Mouse (Mus musculus) embryonic stem cell, embryonic (primary cell): ENCODE measurements around the gene Ddr1.
"Not testable (repeated sequence)": the region's sequence is repeated elsewhere in the genome, so short reads cannot be mapped to it uniquely, and the experiment has no call there.

Source experiments
- CTCF ChIA-PET, 4 experiments: fragments of 300-600 bp in 2 of 4; fragments of 350-600 bp in 2 of 4; sonication (Branson Sonifier 250); formaldehyde crosslinking; loops; one replicate each; lab custom pipeline; 2022; ENCODE audit warnings: inconsistent platforms in 2 of 4; lab: Charles Lee
- POLR2A ChIA-PET, 4 experiments: fragments of 300-600 bp in 2 of 4; fragments of 350-600 bp in 2 of 4; sonication (Branson Sonifier 250); formaldehyde crosslinking; loops; one replicate each; lab custom pipeline; 2022; ENCODE audit warnings: antibody characterized with exemption in 4 of 4, inconsistent platforms in 1 of 4; lab: Charles Lee

Gene Ddr1

GRCm38 (mm10) chr17:35730112-35730511 lies 25.7 kb upstream of the Ddr1 start:
- CTCF ChIA-PET: interaction anchor here in 2 of 4 experiments (1.4 to 3.4 kb wide), 2 partner anchors 7 to 9 kb away, joined by 5 to 21 read pairs; no protein-coding TSS in a partner anchor
- POLR2A ChIA-PET: not testable (repeated sequence)

- CTCF ChIA-PET: interaction anchor here in 3 of 4 experiments (0.6 to 3.4 kb wide), 4 partner anchors 8 to 192 kb away, joined by 3 to 21 read pairs (median 11); no protein-coding TSS in a partner anchor
- POLR2A ChIA-PET: interaction anchor here in 2 of 4 experiments (0.6 to 1.2 kb wide), 2 partner anchors 96 to 162 kb away, joined by 3 to 9 read pairs; no protein-coding TSS in a partner anchor
Measured at GRCm38 (mm10) chr17:35728821-35729220, 24.4 kb upstream of the Ddr1 start.

- POLR2A ChIA-PET: interaction anchor here (0.6 to 3.8 kb wide), 11 partner anchors 8 to 167 kb away, joined by 3 to 29 read pairs (median 4); no protein-coding TSS in a partner anchor
- CTCF ChIA-PET: interaction anchor here (0.5 to 4.1 kb wide), 17 partner anchors 9 to 227 kb away, joined by 3 to 23 read pairs (median 7); partner anchors contain the start of gene Ddr1 (in 1 of the 4)
Measured at GRCm38 (mm10) chr17:35727471-35728205, 23.2 kb upstream of the Ddr1 start.

GRCm38 (mm10) chr17:35727028-35727427 lies 22.6 kb upstream of the Ddr1 start:
- ChIA-PET POLR2A (interaction anchor here (0.6 to 3.8 kb wide), 16 partner anchors 8 to 184 kb away, joined by 3 to 29 read pairs (median 4); partner anchors contain the start of genes Ddr1 (in 1 of the 4) and Sfta2 (in 1 of the 4)), CTCF (interaction anchor here (0.6 to 4.1 kb wide), 16 partner anchors 9 to 184 kb away, joined by 3 to 23 read pairs (median 6); partner anchors contain the start of gene Ddr1 (in 1 of the 4))

- ChIA-PET POLR2A (interaction anchor here in 3 of 4 experiments (0.5 to 3.8 kb wide), 10 partner anchors 10 to 242 kb away, joined by 3 to 29 read pairs (median 6); partner anchors contain the start of gene Ddr1 (in 1 of the 3)), CTCF (interaction anchor here (0.6 to 5.3 kb wide), 20 partner anchors 10 to 152 kb away, joined by 3 to 33 read pairs (median 4); partner anchors contain the start of gene Ddr1 (in 1 of the 4))
Measured at GRCm38 (mm10) chr17:35725286-35726232, 21.1 kb upstream of the Ddr1 start.

- ChIA-PET CTCF (interaction anchor here (0.6 to 5.3 kb wide), 17 partner anchors 10 to 163 kb away, joined by 3 to 33 read pairs (median 5); partner anchors contain the start of gene Ddr1 (in 1 of the 4)), POLR2A (interaction anchor here in 3 of 4 experiments (0.6 to 3.0 kb wide), 18 partner anchors 10 to 395 kb away, joined by 3 to 13 read pairs (median 4); partner anchors contain the start of gene Ddr1 (in 1 of the 3))
Measured at GRCm38 (mm10) chr17:35721676-35722075, 17.3 kb upstream of the Ddr1 start.

- CTCF ChIA-PET: interaction anchor here in 3 of 4 experiments (0.8 to 3.2 kb wide), 9 partner anchors 11 to 142 kb away, joined by 3 to 14 read pairs (median 3); no protein-coding TSS in a partner anchor
- POLR2A ChIA-PET: interaction anchor here (0.6 to 2.4 kb wide), 11 partner anchors 18 to 256 kb away, joined by 3 to 6 read pairs (median 3); partner anchors contain the start of gene Flot1 (in 1 of the 4)
Measured at GRCm38 (mm10) chr17:35720340-35720727, 15.9 kb upstream of the Ddr1 start.

- POLR2A ChIA-PET: interaction anchor here (0.5 to 1.7 kb wide), 18 partner anchors 8 to 256 kb away, joined by 3 to 5 read pairs (median 3); partner anchors contain the start of genes Ddr1 (in 1 of the 4), Flot1 (in 1 of the 4) and Mdc1 (in 1 of the 4)
- CTCF ChIA-PET: interaction anchor here (0.7 to 3.2 kb wide), 11 partner anchors 14 to 508 kb away, joined by 3 to 14 read pairs (median 4); no protein-coding TSS in a partner anchor
Measured at GRCm38 (mm10) chr17:35719616-35720339, 15.4 kb upstream of the Ddr1 start.

- ChIA-PET POLR2A (interaction anchor here in 1 of 4 experiments (1.2 kb wide), 1 partner anchor 43 kb away, joined by 3 read pairs; no protein-coding TSS in a partner anchor), CTCF (interaction anchor here in 1 of 4 experiments (0.5 kb wide), 1 partner anchor 82 kb away, joined by 8 read pairs; no protein-coding TSS in a partner anchor)
Measured at GRCm38 (mm10) chr17:35717080-35717479, 12.7 kb upstream of the Ddr1 start.

GRCm38 (mm10) chr17:35716114-35716513 lies 11.7 kb upstream of the Ddr1 start:
- POLR2A ChIA-PET: interaction anchor here in 2 of 4 experiments (0.6 to 1.0 kb wide), 3 partner anchors 10 to 15 kb away, joined by 3 to 4 read pairs (median 3); partner anchors contain the start of gene Ddr1 (in 1 of the 2)

GRCm38 (mm10) chr17:35710705-35711347 lies 6.4 kb upstream of the Ddr1 start:
- CTCF ChIA-PET: interaction anchor here in 2 of 4 experiments (0.5 to 2.6 kb wide), 4 partner anchors 16 to 165 kb away, joined by 3 to 13 read pairs (median 4); no protein-coding TSS in a partner anchor

More at GRCm38 (mm10) chr17:35716114-35716513, 11.7 kb upstream of the Ddr1 start:
- CTCF ChIA-PET: interaction anchor here in 1 of 4 experiments (0.7 kb wide), 1 partner anchor 11 kb away, joined by 4 read pairs; no protein-coding TSS in a partner anchor

GRCm38 (mm10) chr17:35708611-35709010 lies 4.2 kb upstream of the Ddr1 start:
- ChIA-PET CTCF (interaction anchor here in 2 of 4 experiments (0.8 to 1.1 kb wide), 6 partner anchors 14 to 288 kb away, joined by 3 to 4 read pairs (median 3); no protein-coding TSS in a partner anchor), POLR2A (interaction anchor here in 2 of 4 experiments (0.9 to 1.8 kb wide), 3 partner anchors 10 to 75 kb away, joined by 3 to 6 read pairs (median 5); no protein-coding TSS in a partner anchor)

More at GRCm38 (mm10) chr17:35710705-35711347, 6.4 kb upstream of the Ddr1 start:
- POLR2A ChIA-PET: interaction anchor here in 2 of 4 experiments (0.6 to 2.0 kb wide), 5 partner anchors 8 to 127 kb away, joined by 3 to 8 read pairs (median 3); no protein-coding TSS in a partner anchor

GRCm38 (mm10) chr17:35707929-35708328 lies 3.5 kb upstream of the Ddr1 start:
- ChIA-PET POLR2A (interaction anchor here in 3 of 4 experiments (0.6 to 1.8 kb wide), 6 partner anchors 11 to 153 kb away, joined by 3 to 6 read pairs (median 4); no protein-coding TSS in a partner anchor), CTCF (interaction anchor here in 2 of 4 experiments (0.6 to 1.0 kb wide), 5 partner anchors 11 to 288 kb away, joined by 3 to 13 read pairs (median 4); no protein-coding TSS in a partner anchor)

- POLR2A ChIA-PET: interaction anchor here in 3 of 4 experiments (0.6 to 2.2 kb wide), 6 partner anchors 112 to 1728 kb away, joined by 3 to 7 read pairs (median 4); partner anchors contain the start of gene Mdc1 (in 1 of the 3)
- CTCF ChIA-PET: interaction anchor here (0.7 to 3.4 kb wide), 12 partner anchors 11 to 308 kb away, joined by 3 to 31 read pairs (median 5); no protein-coding TSS in a partner anchor
Measured at GRCm38 (mm10) chr17:35705836-35706235, 1.4 kb upstream of the Ddr1 start.
